Mouse (Mus musculus) MEL (cell line): Measurements from ENCODE around the gene Surf2.

Experiments
- CTCF ChIP-seq, 3 experiments: IDR thresholded peaks in 2 of 3; conservative IDR thresholded peaks in 1 of 3; 2 replicates each; pipeline ENCODE4 v1.5.1; 2011 to 2012; ENCODE audit warnings: low read length in 3 of 3, low read depth in 2 of 3, mild to moderate bottlenecking in 2 of 3, improper control_type of control experiment in 1 of 3, inconsistent platforms in 1 of 3, mixed read lengths in 1 of 3, moderate library complexity in 1 of 3; ENCODE audit not compliant: control insufficient read depth in 1 of 3, insufficient read depth in 1 of 3, poor library complexity in 1 of 3, severe bottlenecking in 1 of 3
- EP300 ChIP-seq, 2 experiments: IDR thresholded peaks; 2 replicates each; pipeline ENCODE4 v1.6.1; 2011; ENCODE audit warnings: improper control_type of control experiment in 2 of 2, low read length in 2 of 2, low read depth in 1 of 2, mild to moderate bottlenecking in 1 of 2
- MYC ChIP-seq: IDR thresholded peaks from 2 replicates; pipeline ENCODE4 v1.6.1; 2011; ENCODE audit warnings: low read depth, mild to moderate bottlenecking, low read length, improper control_type of control experiment, moderate library complexity
- POLR2AphosphoS2 ChIP-seq: IDR thresholded peaks from 2 replicates; pipeline ENCODE4 v1.6.1; 2011; ENCODE audit warnings: low read length, improper control_type of control experiment
- RAD21 ChIP-seq: IDR thresholded peaks from 2 replicates; pipeline ENCODE4 v1.6.1; 2011; ENCODE audit warnings: mild to moderate bottlenecking, low read depth, low read length, improper control_type of control experiment

GRCm38 (mm10) chr2:26895898-26896297 lies 20.3 kb upstream of the Surf2 start:
- no peak for TF ChIP-seq EP300 (IDR thresholded peaks at IDR 0.05; ENCODE audit: low read depth in 1 of 2, low read length in 2 of 2)
- TF ChIP-seq RAD21: no peak
- peak in 1 of 3 experiments; percentile 28; a peak in 1 of 6 replicates for TF ChIP-seq CTCF (IDR thresholded peaks at IDR 0.05 in 2 of 3, conservative IDR thresholded peaks at IDR 0.05 in 1 of 3; ENCODE audit: control insufficient read depth in 1 of 3, insufficient read depth in 1 of 3, low read depth in 2 of 3, low read length in 3 of 3, poor library complexity in 1 of 3, severe bottlenecking in 1 of 3)
- TF ChIP-seq MYC: peak; percentile 38; the same call in 1 of the 2 replicates
- TF ChIP-seq POLR2AphosphoS2: no peak
